Mouse (Mus musculus) macrophage (primary cell): ENCODE measurements around the gene Eif3i. TPM values are rescaled to one million over a fixed set of nuclear protein-coding genes. Genes with fewer than 3 reads are reported as not detected.

Source experiments
- H3K27ac ChIP-seq: fragments of 350-480 bp; formaldehyde crosslinking; 2 replicates; pipeline ENCODE4 v1.9.0; 2021
- H3K36me3 ChIP-seq: fragments of 350-480 bp; formaldehyde crosslinking; 2 replicates; pipeline ENCODE4 v1.9.0; 2021; ENCODE audit errors: inconsistent target
- H3K4me3 ChIP-seq: fragments of 350-480 bp; formaldehyde crosslinking; 2 replicates; pipeline ENCODE4 v1.9.0; 2021; ENCODE audit errors: inconsistent target
- H3K79me2 ChIP-seq: fragments of 350-480 bp; formaldehyde crosslinking; 2 replicates; pipeline ENCODE4 v1.9.0; 2021; ENCODE audit errors: inconsistent target
- WGBS: methylation state at CpG from one replicate; pipeline ENCODE4 v1.1.7; 2026; ENCODE audit warnings: inconsistent platforms; ENCODE audit not compliant: missing documents; 5-methylcytosine and 5-hydroxymethylcytosine counted together
- polyA plus RNA-seq: library from polyadenylated mRNA; stranded (reverse); fragments of 250-400 nt; gene quantifications from 3 replicates; pipeline ENCODE4 v1.2.4, GENCODE M21; 2018; ENCODE audit warnings: inconsistent platforms

The Eif3i gene
- polyA plus RNA-seq, 1 experiment from 2014 or later = 58.7 TPM

- Histone ChIP-seq H3K36me3 (peaks cover 26% of the 10 kb centered on the region), H3K4me3 (peak overlapping the region; percentile 89), H3K27ac (peak overlapping the region; percentile 90), H3K79me2 (peaks cover 17% of the 10 kb centered on the region)
- 1% methylated on average over 18 of the region's 18 CpGs for WGBS
Measured at GRCm38 (mm10) chr4:129624281-129625028, 24.0 kb upstream of the Eif3i start.

- WGBS = 0% methylated on average over 10 of the region's 10 CpGs
- Histone ChIP-seq H3K27ac (peak within 1 kb of the TSS; percentile 90), H3K79me2 (peaks cover 18% of the 10 kb centered on the region), H3K36me3 (peaks cover 18% of the 10 kb centered on the region; the same call in 1 of the 2 replicates), H3K4me3 (peak within 1 kb of the TSS; percentile 89)
Measured at GRCm38 (mm10) chr4:129623681-129624091, 23.2 kb upstream of the Eif3i start, which contains the start of gene Ccdc28b. Gene Ccdc28b, minus strand, starts transcription at chr4:129623947.

- H3K36me3 ChIP-seq = peaks cover 11% of the 10 kb centered on the region; the same call in 1 of the 2 replicates
- peak overlapping the region; percentile 89 for H3K4me3 ChIP-seq
- WGBS = 35% methylated on average over 5 of the region's 8 CpGs
- peak overlapping the region; percentile 90 for H3K27ac ChIP-seq
- H3K79me2 ChIP-seq = peaks cover 24% of the 10 kb centered on the region
Measured at GRCm38 (mm10) chr4:129622803-129623535, 22.5 kb upstream of the Eif3i start.

DNA sequence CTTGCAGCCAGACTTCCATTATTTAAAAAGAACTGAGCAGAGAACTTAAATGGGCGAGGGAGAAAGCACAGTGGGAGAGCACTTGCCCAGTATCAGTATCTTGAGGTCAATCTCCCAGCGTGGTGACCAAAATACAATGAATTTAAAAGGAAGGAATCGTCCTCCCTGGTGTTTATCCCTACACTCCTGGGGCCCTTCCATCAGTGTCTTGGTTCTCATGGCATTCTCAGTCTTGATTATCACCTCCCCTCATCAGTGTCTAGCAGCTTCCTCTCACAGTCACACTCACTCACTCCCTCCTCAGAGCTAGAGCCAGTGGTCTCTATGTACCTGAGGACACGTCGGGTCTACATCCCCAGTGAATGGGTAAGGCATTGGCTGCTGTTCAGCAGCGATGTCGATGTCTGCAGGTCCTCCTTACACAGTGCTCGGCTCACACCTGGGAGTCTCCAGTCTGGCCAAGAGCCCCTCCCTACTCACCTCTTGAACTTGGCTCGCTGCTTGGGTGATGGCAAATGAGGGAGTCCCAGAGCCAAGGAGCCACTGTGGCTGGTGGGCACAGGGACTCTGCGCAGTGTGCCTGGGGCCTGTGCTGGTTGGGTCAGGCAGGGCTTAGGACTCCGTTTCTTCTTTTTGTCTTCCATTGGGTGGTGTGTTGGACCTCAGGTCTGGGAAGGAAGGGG lies 21.8 kb upstream of the Eif3i start:
- Histone ChIP-seq H3K27ac (no peak overlapping the region), H3K4me3 (peak overlapping the region; percentile 89; the same call in 1 of the 2 replicates), H3K36me3 (peaks cover 5% of the 10 kb centered on the region; the same call in 1 of the 2 replicates), H3K79me2 (peaks cover 24% of the 10 kb centered on the region)
- 89% methylated on average over 11 of the region's 11 CpGs for WGBS

- Histone ChIP-seq H3K36me3 (peaks cover 10% of the 10 kb centered on the region; the same call in 1 of the 2 replicates), H3K4me3 (no peak overlapping the region), H3K79me2 (peaks cover 24% of the 10 kb centered on the region), H3K27ac (no peak overlapping the region)
- 84% methylated on average over 8 of the region's 8 CpGs for WGBS
Measured at GRCm38 (mm10) chr4:129621283-129621841, 20.9 kb upstream of the Eif3i start.

DNA sequence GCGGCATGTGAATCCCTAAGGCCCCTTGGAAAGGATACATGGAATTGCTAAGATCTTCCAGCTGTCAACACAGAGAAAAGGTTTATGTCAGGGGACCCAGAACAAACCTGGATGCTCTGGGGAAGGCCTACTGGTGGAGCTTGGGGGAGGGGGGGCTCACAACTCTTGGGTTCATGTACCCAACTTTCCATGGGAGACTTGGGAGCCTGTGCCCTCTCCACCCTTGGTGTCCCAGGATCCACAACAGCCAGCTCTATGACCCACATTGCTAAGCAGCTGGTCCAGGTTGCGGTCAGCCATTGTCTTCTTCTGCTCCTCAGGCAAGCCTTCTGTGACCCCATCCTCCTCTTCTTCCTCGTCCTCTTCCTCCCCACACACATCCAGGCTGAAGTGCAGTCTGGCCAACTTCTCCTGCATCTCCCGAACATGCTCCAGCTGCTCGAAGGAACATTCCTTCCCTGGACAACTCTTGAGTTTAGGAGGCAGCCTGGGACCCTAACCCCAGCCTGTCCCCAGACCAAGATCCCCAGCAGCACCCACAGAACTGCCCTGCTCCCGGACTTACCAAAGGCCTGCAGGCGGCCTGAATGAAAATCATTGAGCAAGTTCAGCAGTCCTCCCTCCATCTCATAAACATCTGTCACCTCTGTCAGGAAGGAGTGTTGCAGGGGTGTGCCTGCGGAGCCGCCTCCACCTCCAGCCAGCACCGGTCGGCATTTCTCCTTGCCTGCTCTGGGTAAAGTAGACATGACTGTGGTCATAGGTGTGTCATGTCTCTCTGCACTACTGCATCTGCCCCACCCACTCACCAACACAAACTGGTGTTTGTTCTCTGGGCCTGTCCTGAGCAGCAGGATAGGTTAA lies 20.2 kb upstream of the Eif3i start:
- 95% methylated on average over 11 of the region's 11 CpGs for WGBS
- peaks cover 24% of the 10 kb centered on the region for H3K79me2 ChIP-seq
- no peak overlapping the region for H3K4me3 ChIP-seq
- H3K36me3 ChIP-seq = peaks cover 16% of the 10 kb centered on the region; the same call in 1 of the 2 replicates
- no peak overlapping the region for H3K27ac ChIP-seq

- H3K36me3 ChIP-seq = peaks cover 16% of the 10 kb centered on the region; the same call in 1 of the 2 replicates
- WGBS = 3% methylated on average over 40 of the region's 44 CpGs
Measured at GRCm38 (mm10) chr4:129618786-129619691, 18.6 kb upstream of the Eif3i start, which contains the start of gene Iqcc. Gene Iqcc, minus strand, starts transcription at chr4:129619099.

DNA sequence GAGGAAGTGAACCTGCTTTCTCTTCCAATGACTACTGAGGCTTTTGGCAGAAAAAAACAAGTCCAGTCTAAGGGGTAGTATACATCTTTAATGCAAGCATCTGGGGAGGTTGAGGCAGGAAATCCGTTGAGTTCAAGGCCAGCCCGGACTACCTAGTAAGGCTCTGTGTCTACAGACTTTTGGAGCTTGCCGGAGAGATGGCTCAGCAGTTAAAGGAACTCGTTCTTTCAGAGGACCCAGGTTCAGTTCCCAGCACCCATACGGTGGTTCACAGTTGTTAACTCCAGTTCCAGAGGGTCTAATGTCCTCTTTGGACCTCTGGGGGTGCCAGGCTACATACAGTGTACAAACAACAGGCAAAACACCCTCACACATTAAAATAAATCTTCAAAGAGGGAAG lies 17.6 kb upstream of the Eif3i start:
- 95% methylated on average over 5 of the region's 5 CpGs for WGBS
- H3K79me2 ChIP-seq = peaks cover 21% of the 10 kb centered on the region

More at GRCm38 (mm10) chr4:129618786-129619691, 18.6 kb upstream of the Eif3i start, which contains the start of gene Iqcc:
- peaks cover 24% of the 10 kb centered on the region for H3K79me2 ChIP-seq
- peak within 1 kb of the TSS; percentile 65 for H3K27ac ChIP-seq
- peak within 1 kb of the TSS; percentile 94 for H3K4me3 ChIP-seq

GRCm38 (mm10) chr4:129617121-129617641 lies 16.7 kb upstream of the Eif3i start:
- H3K36me3 ChIP-seq = peaks cover 16% of the 10 kb centered on the region; the same call in 1 of the 2 replicates
- peaks cover 13% of the 10 kb centered on the region; the same call in 1 of the 2 replicates for H3K79me2 ChIP-seq
- H3K27ac ChIP-seq = no peak overlapping the region
- WGBS = 95% methylated on average over 6 of the region's 7 CpGs
- no peak overlapping the region for H3K4me3 ChIP-seq

More for the DNA sequence above, 17.6 kb upstream of the Eif3i start:
- H3K4me3 ChIP-seq = peak overlapping the region; percentile 94
- peaks cover 16% of the 10 kb centered on the region; the same call in 1 of the 2 replicates for H3K36me3 ChIP-seq
- peak overlapping the region; percentile 65 for H3K27ac ChIP-seq

GRCm38 (mm10) chr4:129616631-129617030 lies 16.2 kb upstream of the Eif3i start:
- Histone ChIP-seq H3K4me3 (no peak overlapping the region), H3K79me2 (peaks cover 7% of the 10 kb centered on the region; the same call in 1 of the 2 replicates), H3K27ac (no peak overlapping the region), H3K36me3 (peaks cover 16% of the 10 kb centered on the region; the same call in 1 of the 2 replicates)
- WGBS = 94% methylated on average over 3 of the region's 3 CpGs

- Histone ChIP-seq H3K27ac (no peak overlapping the region), H3K4me3 (no peak overlapping the region), H3K79me2 (peaks cover 7% of the 10 kb centered on the region; the same call in 1 of the 2 replicates), H3K36me3 (peaks cover 16% of the 10 kb centered on the region; the same call in 1 of the 2 replicates)
- 91% methylated on average over 9 of the region's 9 CpGs for WGBS
Measured at GRCm38 (mm10) chr4:129615801-129616290, 15.4 kb upstream of the Eif3i start.

GRCm38 (mm10) chr4:129614093-129614492 lies 13.6 kb upstream of the Eif3i start, which contains the start of gene Dcdc2b:
Gene Dcdc2b, minus strand, starts transcription at chr4:129614257.
- peaks cover 25% of the 10 kb centered on the region; the same call in 1 of the 2 replicates for H3K36me3 ChIP-seq

More at GRCm38 (mm10) chr4:129614093-129614492, 13.6 kb upstream of the Eif3i start, which contains the start of gene Dcdc2b:
- Histone ChIP-seq H3K4me3 (no peak within 1 kb of the TSS), H3K27ac (no peak within 1 kb of the TSS), H3K79me2 (peaks cover 7% of the 10 kb centered on the region; the same call in 1 of the 2 replicates)
- 99% methylated on average over 6 of the region's 6 CpGs for WGBS
